Mouse (Mus musculus): ENCODE data around the gene Crx. TPM values are rescaled to one million over a fixed set of nuclear protein-coding genes. Genes with fewer than 3 reads are reported as not detected.
A peak's percentile ranks its signal among the peaks of the same experiment; 100 is the strongest.
"Not testable (repeated sequence)": the region's sequence is repeated elsewhere in the genome, so short reads cannot be mapped to it uniquely, and the experiment has no call there.

Crx gene
- not detected for total RNA-seq (2021)
- long read RNA-seq, experiment 1: 0 reads
- long read RNA-seq, experiment 2: 0 reads

DNA sequence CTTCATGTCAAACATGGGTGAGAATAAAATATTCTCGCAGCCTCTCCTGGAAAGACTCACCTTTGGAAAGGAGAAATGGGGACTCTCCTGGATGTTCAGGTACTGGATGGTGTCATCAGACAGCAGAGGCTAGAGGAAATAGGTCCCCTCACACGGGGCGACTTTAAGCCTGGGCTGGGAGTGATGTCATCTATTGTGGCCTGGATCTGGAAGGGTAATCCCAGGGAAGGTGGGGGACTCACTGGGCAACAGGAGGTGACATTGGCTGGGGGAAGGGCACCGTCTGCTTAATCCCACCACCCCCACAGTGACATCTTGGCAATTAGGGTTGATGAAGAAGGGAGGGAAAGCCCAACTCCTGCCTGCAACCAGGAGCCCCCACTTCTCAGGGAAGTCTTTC, at the start of gene Crx:
Gene Crx (minus strand): TSS at position 213 of the 400 bp plus-strand sequence.
- DNase-seq (ENCODE audit: low spot score): no peak

DNA sequence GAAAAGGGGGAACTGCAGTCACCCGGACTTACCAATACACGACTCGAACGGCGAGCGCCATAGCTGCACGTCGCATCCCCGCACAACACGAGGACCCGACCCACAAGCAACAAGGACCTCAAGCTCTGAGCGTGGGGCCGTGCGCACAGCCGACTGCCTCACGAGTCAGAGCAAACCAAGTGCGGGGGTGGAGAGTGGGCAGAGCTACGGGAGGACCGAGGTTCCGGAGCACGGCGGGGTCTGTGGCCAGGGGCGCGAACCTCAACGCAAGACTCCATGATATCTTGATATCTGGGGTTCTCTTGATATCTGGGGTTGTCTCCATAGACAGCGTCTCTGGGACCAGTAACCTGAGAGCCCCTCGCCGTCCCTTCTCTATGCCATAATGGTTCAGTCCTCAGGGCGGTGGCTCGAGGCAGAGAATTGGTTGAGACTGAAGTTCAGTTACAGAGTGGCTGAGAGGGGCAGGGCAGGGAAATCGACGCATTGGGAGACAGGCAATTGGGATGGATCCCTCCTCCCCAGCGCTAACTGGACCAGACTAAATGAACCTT, 42.5 kb upstream of the Crx start, which contains the start of gene Selenow:
Gene Selenow (minus strand): TSS at position 183 of the 554 bp plus-strand sequence.
- peak; percentile 93 for DNase-seq (ENCODE audit: low spot score)

DNA sequence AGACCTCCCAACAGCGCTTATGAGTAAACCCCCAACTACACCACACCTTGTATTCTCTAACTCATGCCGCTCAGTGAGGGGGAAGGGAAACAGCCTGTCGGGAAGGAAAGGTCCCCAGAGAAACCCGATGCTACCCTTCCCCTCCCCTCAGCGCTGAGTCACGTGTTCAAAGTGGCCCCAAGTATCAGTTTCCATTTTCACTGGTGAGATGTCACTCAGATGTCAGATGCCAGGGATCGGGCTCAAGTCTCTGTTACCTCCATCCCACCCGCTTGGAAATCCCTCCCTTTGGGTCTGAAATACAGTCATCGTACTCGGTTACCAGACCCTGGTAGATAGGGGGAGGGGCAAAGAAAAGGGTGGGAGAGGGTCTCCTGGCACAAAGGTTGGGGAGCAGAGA, 42.0 kb upstream of the Crx start:
- peak; percentile 84 for DNase-seq (ENCODE audit: low spot score)

DNA sequence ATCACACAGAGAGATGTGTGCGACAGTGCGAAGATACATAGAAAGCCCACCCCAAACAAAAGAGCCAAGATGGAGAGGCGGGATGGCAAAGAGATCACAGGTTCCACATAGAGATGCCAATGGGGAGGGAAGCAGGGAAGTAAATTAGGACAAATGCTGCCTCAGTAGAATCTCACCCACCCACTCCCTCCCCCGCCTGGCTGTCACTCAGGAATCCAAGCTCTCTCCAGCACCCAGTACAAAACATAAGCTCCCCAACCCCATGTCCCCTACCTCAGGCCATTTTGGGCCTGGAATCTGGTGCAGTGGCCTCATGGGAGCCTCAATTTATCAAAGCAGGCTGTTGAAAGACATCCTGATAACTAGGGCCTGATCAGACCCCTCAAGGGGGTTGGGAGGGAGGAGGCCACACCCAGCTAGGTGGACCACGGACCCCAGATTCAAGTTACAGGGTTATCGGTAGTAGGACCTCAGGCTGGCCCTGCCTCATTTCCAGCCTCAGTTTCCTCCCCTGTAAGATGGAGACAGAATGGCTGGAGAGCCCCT, 41.0 kb upstream of the Crx start:
- DNase-seq (ENCODE audit: low spot score): no peak

DNA sequence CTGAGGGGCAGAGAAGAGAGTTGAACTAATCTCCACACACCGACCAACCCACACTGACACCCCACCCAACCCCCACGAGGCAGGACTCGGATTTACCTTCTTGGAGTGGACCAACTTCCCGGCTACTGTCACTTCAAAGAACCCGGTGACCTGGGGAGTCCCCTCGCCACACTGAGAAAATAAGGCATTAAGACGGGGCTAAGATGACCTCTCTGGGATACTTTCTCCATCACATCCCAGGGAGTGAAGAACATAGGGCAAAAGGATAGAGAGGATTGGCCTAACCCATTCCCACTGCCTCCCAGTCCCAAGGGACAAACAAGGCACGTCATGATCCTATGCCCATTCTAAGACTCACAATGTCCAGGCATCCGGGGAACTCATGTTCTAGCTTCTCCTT, 40.2 kb upstream of the Crx start:
- no peak for DNase-seq (ENCODE audit: low spot score)

DNA sequence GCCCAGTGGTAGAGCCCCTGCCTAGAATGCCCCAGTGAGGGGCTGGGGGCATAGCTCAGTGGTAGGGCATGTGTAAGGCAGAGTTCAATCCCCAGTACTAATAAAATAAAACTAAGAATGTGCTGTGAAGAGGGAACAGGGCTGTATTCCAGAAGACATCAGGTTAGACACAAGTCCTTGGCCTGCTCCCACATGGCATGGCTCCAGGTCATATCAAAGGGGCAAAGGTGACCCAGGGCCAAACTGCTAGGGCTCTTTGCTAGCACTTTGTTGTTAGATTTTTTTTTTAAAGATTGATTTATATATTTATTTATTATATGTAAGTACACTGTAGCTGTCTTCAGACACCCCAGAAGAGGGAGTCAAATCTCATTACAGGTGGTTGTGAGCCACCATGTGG, 38.6 kb upstream of the Crx start:
- no peak for DNase-seq (ENCODE audit: low spot score)

DNA sequence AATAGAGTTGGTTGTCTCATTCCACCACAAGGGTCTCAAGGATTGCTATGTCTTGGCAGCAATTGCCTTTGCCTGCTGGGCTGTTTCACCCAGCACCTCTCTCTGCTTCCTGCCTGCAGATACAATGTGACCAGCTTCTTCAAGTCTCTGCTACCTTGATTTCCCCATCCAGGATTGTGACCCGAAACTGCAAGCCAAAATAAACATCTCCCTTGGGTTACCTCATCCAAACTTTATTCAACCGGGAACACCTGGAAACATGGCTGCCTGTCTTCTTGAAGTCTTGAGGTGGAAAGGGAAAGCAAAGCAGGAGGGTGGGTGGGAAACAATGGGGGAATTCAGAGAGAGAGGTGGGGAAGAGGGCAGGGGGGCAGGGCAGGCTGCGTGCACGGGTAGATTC, 37.2 kb upstream of the Crx start:
- DNase-seq (ENCODE audit: low spot score): no peak

DNA sequence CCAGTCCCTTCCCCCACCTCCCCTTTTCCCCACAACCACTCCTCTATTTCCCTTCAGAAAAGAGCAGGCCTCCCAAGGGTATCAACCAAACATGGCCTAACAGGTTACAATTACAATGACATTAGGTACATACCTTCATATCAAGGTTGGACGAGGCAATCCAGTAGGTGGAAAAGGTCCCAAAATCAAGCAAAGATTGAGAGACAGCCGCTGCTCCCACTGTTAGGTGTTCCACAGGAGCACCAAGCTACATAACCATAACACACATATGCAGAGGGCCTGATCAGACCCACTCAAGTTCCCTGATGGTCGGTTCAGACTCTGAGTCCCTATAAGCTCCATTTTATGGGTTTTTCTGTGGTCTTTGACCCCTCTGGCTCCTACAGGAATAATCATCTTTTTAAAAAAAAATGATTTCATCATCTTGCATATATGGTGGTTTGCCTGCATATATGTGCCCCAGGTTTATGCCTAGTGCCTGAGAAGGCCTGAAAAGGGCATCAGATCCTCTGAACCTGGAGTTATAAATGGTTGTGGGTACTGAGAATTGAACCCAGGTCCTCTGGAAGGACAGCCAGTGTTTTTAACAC, 36.5 kb upstream of the Crx start:
- no peak for DNase-seq (ENCODE audit: low spot score)

DNA sequence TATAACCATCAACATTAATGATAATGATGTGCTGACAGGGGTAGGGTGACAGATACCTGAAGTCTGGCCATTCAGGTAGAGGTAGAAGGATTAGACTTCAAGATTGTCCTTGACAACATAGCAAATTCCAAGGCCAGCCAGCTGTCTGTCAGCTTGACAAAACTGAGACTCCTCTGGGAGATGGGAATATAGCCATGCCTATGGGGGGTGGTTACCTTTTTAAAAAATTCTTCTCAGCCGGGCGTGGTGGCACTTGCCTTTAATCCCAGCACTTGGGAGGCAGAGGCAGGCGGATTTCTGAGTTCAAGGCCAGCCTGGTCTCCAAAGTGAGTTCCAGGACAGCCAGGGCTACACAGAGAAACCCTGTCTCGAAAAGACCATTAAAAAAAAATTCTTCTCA, 35.9 kb upstream of the Crx start:
- DNase-seq (ENCODE audit: low spot score): not testable (repeated sequence)

DNA sequence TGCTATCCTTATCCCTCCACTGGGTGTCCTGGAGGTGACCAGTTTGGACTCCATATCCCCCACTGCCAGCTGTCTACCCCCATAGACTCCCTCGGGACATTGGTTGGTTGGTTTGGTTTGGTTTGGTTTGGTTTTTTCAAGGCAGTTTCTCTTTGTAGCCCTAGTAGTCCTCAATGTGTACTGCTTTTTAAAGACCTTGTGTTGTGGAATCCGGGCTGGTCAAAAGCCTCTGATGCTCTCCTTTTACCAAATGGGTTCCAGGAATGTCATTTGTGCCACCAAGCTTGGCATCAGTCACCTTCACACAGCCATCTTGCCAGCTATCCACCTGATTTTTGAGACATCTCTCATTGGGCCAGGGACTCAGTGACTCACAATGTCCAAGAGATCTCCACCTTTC, 35.0 kb upstream of the Crx start:
- DNase-seq (ENCODE audit: low spot score): no peak

DNA sequence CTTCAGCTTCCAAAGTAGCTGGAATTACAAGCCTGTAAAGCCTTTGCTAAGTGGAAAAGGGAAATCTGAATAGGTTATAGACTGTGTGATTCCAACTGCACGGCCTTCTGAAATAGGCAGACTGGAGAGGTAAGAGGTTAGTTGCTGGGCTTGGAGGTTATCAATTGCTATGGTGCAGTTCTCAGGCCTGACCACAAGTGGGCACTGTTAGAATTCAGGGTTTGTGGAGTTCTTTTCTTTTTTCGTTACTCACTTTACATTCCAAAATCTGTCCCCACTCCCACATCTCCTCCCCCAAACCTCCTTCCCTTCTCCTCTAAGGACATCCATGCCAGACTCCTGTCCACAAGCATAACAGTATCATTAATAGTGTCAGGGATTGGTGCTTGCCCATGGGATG, 34.5 kb upstream of the Crx start:
- DNase-seq (ENCODE audit: low spot score): peak; percentile 50

DNA sequence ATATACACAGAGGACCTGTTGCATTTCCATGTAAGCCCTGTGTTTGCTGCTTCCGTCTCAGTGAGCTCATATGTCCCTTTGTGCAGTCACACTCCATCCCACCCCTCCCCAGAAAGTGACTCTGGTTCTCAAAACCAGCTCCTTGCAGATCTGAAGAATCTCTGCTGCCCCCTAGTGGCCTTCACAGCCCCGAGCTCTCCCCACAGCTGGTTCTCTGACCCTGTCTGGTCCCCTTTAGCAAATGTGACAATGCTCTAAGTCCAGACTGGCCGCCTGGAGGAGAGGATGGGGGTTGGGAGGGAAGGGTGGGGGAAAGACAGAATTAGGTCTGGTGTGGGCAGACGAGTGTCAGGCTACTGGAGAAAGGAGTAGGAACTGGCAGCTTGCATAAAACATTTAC, 32.4 kb upstream of the Crx start:
- DNase-seq (ENCODE audit: low spot score): peak; percentile 76

DNA sequence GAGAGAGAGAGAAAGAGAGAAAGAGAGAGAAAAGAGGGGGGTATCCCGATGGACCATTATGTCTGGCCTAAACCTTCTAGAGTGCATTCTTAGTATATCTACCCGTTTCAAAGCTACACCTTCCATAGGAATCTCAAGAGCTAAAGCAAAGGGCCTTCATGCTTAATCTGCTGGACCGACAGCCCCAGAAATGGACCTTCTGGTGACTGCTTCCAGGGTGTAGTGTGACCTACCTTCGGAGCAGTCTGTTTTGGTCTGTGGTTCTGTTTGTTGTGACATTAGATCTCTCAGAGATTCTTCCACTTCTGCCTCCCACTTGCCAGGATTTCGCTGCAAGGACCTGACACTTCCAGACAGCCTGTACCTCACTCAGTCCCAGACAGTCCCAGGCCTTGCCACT, 30.8 kb upstream of the Crx start:
- DNase-seq (ENCODE audit: low spot score): no peak

DNA sequence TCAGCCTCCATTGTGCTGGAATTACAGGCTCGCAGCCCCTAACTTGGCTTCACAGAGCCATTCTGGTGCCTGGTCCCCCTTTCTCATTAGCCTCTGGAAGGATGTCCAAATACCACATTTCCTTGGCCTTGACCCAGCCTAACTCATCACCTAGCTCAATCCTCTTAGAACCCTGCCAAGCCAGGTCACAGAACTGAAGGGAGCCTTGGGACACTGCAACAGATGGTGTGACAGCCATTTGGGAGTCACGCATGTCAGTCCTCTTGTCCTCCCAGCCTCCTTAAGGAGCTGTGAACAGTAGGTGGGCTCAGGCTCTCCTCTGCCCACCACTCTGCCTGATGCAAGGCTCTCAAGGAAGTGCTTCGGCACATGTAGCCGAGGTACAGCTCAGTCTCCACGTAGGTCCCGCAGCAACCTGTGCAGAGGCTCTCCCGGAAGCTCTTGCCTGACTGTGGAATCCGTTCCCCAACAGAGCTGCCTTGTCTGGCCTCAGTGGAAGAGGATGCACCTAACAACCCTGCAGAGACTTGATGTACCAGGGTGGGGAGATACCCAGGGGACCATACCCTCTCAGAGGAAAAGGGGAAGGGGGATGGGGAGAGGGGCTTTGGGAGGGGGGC, 28.3 kb upstream of the Crx start:
- no peak for DNase-seq (ENCODE audit: low spot score)

DNA sequence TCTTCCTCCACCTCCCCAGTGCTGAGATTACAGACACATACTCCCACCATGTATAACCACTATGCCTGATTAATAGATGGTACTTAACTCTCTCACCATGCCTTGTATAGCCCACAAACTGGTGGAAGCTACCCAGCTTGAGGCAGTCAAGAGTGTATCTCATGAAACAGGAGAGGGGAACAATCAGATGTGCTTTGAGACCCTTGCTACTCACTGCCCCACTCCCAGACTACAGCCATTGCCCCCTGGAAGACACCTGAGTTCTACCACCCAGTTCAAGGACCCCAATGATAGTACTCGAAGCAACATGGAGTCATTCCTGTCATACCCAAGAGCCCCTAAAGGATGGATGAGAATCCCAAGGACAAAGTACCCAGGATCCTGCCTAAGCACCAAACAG, 26.8 kb upstream of the Crx start:
- DNase-seq (ENCODE audit: low spot score): no peak

DNA sequence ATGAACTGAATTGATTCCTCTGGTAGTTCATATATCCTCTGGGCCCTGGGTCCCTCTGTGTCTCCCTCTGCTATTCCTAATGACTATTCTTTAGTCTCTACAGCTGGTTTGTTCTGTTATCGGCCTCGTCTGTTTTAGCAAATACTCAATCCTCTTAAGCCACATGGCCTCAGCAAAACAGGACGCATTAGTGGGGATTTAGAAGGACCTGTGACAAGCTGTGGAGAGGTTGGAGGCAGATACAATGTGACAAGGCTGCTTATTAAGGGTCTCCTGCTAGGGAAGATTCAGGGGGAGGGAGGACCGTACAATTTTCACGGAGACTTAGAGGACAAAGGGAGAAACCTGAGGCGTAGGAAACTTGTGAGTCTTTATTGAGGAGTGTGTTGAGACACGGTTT, 26.1 kb upstream of the Crx start:
- no peak for DNase-seq (ENCODE audit: low spot score)

DNA sequence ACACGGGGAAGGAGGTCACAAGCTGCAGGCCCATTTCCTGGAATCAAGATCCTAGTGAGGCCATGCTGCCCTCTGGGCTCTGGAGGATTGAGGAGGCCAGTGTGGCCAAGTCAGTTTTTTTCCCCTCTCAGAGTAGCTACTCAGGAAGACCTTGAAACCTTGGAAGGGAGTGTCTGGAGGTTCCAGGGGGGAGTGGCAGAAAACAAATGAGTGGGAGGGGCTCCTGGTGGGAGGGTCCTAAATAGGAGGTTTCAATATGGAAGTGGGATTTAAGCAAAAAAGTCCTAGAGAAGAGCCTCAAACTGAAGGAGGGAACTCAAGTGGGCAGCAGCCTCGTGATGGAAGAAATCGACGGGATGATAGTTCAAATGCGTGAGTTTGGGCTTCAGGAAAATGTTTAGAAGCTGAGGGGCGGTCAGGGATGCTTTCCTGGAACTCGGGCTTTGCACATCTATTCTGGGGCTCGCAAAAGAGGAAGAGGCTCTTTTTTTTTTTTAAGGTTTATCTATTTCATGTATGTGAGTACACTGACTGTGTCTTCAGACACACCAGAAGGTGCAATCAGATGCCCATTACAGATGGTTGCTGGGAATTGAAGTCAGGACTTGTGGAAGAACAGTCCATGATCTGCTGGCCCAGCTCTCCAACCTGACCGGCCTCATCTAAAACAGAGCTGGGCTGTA, 21.7 kb upstream of the Crx start:
- no peak for DNase-seq (ENCODE audit: low spot score)

DNA sequence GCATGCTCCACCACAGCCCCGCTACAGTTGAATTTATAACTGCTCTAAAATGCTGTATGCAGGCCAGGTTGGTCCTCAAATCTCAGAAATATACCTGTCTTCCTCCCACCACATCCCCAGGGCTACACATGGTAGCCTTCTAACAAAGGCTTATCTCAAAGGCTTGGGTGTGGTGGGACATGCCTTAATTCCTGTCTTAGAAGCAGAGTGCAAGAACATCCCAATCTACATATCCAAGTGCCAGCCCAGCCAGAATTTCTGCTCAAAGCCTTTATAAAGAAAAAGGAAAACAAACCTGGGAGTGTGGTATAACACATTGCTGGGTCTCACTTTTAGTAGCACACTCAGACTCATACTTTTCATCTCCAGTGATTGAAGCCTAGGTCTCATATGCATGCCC, 14.5 kb upstream of the Crx start:
- DNase-seq (ENCODE audit: low spot score): no peak

DNA sequence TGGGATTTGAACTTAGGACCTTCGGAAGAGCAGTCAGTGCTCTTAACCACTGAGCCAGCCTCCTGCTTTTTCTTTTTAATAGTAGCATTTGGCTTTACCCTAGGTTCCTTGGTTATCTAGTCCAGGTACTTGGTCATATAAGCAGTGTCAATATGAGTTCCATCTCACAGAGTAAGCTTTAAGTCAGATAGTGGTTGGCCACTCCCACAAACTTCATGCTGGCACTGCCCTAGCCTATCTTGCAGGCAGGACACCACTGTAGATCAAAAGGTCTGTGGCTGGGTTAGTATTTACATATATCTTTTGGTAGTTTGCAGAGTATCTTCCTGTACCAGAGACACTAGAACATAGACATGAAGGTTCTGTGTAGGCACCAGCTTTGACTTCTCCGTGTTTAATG, 4.4 kb upstream of the Crx start:
- no peak for DNase-seq (ENCODE audit: low spot score)

DNA sequence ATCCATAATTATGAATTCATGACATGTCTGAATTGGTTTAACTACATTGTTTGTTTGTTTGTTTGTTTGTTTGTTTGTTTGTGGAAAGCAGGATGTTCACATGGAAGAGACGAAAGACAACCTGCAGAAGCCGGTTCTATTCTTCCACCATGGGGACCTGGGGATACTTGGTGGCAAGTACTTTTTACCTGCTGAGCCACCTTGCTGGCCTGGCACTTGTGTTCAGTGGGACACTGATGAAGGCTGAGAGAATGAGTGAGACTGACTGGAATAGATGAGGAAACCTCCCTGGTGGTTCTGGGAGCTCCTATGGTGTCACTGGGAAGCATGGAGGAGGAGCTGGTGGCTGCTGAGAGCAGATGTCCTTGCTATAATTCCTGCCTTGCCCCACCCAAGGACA, 2.5 kb upstream of the Crx start, which contains the start of gene Crxos:
Gene Crxos (plus strand): TSS at position 301 of the 400 bp plus-strand sequence.
- DNase-seq (ENCODE audit: low spot score): no peak

DNA sequence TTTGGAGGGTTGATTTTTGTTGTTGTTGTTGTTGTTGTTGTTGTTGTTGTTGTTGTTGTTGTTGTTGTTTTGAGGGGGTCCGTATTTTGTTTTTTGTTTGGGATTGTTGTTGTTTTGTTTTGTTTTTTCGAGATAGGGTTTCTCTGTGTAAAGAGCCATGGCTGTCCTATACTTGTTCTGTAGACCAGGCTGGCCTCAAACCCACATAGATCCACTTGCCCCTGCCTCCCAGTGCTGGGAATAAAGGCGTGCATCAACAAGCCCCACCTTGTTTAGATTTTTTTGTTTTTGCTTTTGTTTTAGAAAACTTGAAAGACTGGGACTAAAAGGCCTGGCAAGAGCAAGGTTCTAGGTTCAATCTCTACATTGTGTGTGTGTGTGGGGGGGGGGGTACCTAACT, 2.1 kb upstream of the Crx start:
- no peak for DNase-seq (ENCODE audit: low spot score)

DNA sequence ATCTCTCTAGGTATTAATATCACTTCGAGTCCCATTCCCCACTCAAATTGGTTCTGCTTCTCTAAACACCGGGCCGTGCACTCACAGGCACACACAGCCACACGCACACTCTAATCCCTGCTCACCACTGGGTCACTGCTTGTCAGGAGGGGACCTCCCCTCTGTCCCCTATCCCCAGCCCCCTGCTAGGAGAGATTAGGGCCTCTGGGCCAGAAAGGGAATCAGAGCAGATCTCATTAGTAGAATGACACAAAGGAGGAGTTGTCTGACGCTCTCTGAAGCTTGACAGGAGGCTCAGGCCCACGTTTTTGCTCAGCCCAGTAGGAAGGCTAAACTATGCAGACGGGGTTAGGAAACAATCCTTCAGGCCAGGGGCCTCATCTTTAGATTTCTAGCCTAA, 1.6 kb upstream of the Crx start:
- no peak for DNase-seq (ENCODE audit: low spot score)
